Mouse (Mus musculus) lung, postnatal 4 days (tissue): ENCODE measurements around the gene Srsf1.

Source experiments
- DNase-seq, 2 experiments: peaks; one replicate each; pipeline ENCODE4 v3.0.0; 2021

Gene Srsf1

DNA sequence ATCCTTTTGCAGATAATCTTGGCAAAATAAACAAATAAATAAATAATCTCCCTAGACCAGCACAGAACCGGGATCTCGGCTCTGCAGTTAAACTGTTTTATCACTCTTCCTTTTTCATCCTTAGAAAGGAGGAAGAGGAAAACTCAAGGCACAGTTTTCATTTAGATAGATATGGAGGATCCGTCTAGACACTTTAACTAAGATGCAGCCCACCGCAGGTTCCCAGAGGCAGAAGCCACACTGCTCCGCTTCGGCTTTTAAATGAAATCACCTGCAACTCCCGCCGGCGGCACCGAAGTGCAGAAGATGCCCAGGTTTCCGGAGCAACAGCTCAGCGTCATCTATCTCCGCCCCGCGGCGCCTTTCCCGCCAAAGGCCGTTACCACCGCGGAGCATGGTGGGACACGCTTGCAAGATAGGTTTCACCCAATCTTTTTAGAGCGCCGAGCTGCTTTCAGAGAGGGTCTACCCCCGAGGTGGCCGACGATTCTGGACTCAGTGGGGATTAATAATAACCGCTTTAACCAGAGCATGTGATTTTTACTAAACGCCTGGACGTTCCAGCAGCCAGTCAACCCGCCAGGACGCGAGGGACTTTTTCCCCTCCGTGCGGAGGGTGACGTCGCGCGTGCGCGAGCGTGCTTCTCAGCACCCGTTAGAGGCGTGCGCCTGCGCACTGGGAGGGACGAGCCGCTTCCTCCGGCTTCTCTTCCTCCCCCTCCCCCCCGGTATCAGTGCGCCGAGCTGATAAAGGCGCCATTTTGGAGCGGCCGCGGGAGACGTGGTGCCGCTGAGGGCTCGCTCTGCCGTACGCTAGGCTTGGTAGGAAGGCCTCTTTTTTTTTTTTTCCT is at the start of gene Srsf1:
Gene Srsf1 (plus strand): TSS at position 430 of the 851 bp plus-strand sequence.
- peak; percentile 98 to 99 for DNase-seq

DNA sequence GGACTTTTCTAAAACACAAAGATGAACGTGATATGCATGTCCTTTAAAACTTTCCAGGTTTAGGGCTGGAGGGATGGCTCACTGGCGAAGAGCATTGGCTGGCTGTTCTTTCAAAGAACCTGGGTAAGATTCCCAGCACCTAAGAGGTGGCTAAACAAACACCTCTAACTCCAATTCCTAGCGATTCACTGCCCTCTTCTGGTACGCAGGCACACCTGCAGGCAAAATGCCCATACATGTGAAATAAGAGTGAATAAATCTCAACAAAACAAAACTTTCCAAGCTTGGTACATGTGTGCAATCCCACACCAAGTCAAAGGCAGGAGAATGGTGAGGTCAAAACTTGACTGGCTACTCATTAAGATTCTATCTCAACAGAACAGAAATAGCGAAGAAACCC is 47.4 kb upstream of the Srsf1 start:
- no peak for DNase-seq

DNA sequence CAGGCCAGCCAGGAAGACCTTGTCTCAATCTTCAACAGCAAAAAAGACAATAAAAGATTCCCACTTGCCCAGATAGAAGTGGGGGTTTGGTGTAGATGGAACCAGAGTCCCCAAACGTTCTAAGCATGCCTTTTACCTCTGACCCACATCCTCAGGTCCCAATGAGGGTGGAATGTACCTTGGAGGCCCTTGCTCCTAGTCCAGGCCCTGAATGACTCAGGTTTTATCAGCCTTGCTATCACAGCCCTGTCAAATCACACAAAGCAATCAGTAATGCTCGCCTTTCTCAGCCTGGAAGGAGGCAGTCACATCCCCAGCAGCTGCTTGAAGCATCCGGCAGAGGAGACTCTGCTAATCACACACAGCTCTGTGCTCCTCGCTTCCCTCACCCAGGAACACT is 44.4 kb upstream of the Srsf1 start:
- no peak for DNase-seq

DNA sequence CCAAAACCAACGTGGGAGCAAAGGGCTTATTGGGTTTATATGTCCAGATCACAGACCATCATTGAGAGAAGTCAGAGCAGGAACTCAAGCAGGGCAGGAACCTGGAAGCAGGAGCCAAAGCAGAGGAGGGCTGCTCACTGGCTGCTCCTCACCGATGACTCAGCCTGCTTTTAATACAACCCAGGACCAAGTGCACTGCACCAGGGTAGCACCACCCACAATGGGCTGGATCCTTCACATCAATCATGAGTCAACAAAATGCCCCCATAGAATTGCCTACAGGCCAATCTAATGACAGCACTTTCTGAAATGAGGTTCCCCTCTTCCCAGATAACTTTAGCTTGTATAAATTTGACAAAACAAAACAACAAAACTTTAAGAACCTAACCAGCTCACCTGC is 43.0 kb upstream of the Srsf1 start:
- no peak for DNase-seq

DNA sequence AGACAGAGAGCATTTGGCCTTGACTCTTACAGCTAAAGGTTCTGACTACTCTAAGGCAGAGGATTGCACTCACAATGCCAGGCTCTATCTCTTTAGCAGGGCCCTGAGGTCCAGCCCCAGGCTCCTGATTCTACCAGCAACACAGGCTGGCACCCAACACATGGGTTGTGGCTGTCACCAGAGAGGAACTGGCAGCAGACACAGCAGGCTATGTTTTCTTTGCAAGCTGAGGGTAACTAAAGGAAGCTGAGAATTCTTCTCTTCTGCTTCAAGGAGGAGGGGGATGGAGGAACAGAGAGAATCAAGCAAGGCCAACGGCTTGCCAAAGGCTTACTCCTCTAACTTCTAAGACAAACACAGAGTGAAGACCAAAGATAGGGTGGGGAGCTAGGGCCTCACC is 38.5 kb upstream of the Srsf1 start:
- DNase-seq = no peak

DNA sequence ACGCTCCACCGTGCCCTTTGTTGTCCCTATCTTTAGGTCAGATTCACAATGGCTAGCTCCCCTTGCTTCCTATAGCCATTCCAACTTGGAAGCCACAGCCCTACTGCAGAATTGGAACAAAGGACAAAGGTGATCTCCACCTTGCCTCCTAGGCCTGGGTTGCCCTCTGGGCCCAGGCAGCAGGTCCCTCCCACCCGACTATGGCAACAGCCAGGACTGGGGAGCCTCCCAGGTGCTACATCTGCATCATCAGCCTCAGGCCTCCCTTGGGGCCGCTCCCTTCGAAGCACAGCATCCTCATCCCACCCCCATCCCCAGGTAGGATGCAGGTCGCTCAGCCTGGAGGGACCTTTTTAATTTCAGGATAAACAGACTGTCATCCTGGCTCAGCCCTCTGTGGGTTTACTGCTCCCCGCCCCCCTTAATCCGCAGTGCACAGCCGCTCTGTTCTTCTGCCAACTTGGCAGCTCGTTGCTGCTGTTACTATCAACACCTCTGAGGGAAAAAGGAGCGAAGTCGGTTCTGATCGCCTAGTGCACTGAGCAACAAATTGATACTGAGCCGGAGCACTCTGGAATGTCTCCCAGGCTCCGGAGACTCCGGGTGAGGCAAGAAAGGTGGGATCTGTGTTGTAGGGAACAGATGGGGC is 37.5 kb upstream of the Srsf1 start:
- peak in 1 of 2 experiments; percentile 40 for DNase-seq

DNA sequence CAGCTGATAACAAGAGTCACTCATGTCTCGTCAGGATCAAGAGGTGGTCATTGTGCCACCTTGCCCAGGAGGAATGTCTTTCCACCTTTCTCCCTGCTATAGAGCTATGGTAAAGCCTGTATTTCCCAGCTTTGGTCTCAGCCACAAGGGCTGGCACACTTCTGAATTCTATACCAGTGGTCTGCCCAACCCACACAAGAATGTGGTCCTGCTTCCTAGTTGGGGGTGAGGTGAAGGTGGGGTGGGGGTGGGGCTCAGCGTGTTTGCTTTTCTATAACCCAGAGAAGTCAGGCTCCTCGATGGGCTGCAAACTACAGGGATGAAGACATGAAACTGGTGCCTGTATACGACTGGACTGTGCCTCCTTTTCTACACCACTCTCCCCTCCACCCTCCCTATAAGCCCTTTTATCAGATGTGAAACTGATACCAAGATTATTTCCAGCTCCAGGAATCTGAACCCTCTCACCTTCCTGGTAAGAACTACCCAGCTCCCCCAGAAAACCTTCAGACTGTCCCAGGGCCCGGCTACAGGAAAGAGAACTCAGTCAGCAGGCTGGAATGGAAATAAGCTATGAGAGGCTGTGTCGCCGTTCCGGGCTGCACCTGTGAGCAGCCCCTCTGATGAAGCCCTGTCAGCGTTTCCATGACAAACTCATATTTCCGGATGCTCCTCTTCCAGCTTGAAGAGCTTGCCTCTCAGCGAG is 35.8 kb upstream of the Srsf1 start:
- DNase-seq = no peak

DNA sequence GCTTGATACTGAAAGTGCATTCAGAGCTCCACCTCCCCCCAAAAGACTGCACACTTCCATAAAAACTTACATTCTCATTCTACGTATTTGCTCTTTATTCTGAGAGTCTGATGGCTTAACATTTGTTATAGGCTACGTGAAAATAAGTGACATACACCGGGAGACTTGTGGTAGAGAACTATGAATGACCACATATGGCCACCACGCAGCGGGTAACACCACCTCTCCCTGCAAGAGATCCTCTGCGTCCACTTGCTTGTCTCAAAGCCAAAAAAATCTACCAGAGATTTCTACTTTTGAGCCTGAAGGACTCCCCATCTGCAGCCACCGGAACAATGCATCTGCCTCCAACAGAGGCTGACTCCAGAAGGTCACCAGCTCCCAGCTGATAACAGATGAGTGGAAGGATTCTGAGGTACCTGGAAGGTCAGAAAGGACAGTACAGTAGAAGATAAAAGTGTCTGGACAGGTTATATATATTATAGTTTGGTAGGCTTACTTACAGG is 35.2 kb upstream of the Srsf1 start:
- DNase-seq = no peak

DNA sequence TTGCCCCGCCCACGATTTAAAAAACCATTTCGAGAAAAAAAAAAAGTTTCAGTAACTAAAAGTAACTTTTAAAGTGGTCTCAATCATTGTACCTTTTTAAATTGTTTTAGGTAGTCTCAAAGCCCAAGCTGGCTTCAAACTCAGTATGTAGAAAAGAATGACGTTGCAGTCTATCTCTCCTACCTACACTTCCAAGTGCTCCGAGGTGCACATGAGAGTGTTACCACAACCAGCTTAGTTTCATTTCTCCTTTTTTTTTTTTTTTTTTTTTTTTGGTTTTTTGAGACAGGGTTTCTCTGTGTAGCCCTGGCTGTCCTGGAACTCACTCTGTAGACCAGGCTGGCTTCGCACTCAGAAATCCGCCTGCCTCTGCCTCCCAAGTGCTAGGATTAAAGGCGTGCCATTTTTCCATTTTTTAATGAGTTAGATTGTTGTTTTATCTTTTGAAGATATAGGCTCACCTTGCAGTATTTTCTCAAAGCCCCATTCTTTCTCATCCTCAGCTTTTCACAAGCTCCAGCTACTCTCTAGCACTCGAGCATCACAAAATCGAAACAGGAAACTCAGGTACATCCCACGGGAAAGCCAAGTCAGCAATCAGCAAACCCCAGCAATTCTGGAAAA is 34.4 kb upstream of the Srsf1 start:
- no peak for DNase-seq

DNA sequence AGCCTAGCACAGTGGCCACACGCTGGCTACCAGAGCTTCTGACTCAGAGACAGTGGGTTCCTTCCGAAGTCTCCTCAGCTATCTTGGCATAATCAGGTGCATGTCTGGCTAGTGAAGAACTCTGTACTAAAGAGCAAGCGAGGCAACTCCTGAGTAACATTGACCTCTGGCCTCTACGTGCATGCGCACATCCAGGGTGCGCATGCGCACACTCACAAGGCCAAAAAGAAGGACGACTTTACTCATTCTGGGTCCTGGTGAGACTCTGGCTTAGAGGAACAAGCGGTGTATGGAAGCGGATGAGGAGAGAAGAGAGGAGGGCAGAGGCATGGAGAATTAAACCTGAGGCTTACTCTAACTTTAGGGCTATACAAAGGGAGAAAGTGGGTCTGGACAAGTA is 33.5 kb upstream of the Srsf1 start:
- DNase-seq = no peak

DNA sequence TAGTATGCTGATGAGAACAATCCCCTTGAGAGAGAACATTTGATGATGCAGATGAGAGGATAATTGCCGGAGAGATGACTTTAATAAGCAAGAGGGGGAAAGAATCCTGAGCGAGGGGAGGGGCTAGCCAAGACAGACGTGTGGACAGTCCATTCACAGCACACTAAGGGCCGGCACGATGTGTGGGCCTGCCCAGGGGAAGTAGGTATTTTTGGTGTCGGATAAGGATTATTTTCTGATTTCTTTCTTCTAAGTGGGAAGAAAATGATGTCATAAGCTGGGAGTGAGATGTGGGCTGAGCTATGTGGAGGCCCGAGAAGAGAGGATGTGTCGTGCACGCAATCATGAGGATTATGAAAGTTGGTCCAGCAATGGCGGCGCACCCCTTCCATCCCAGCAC is 32.0 kb upstream of the Srsf1 start:
- DNase-seq = no peak

DNA sequence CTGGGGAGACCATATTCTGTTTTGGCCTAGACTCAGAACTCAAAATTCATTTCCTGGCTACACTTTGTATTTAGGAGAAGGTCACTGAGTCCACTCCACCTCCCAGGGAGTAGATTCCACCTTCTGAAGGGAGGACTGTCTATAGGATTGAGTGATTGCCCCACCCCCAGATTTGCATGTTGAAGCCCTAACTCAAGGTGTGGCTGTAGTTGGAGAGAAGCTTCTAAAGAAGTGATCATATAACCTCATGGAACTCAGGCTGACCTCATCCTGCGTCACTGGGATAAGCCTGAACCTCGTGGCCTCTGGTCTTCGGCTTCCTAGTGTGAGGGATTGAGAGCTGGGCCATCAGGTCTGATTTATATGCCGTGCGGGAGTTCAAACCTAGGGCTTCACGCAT is 31.4 kb upstream of the Srsf1 start:
- DNase-seq = no peak

DNA sequence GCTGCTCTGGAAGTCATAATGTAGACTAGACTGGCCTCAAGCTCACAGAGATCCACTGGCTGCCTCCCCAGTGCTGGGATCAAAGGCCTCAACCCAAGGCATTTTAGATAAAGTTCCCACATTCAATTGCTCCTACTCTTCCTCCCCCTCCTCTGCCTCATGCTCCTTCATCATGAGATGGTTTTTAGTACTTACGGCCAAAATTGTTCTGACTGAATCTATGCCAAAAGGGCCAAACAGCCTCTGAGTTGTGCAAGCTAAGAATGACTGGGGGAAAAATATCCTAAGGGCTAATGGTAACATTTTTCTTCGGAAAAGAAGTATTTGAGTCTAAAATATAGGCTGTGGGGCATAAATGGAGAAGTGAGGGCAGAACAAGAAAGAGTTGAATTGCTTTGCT is 23.2 kb upstream of the Srsf1 start:
- DNase-seq = no peak

DNA sequence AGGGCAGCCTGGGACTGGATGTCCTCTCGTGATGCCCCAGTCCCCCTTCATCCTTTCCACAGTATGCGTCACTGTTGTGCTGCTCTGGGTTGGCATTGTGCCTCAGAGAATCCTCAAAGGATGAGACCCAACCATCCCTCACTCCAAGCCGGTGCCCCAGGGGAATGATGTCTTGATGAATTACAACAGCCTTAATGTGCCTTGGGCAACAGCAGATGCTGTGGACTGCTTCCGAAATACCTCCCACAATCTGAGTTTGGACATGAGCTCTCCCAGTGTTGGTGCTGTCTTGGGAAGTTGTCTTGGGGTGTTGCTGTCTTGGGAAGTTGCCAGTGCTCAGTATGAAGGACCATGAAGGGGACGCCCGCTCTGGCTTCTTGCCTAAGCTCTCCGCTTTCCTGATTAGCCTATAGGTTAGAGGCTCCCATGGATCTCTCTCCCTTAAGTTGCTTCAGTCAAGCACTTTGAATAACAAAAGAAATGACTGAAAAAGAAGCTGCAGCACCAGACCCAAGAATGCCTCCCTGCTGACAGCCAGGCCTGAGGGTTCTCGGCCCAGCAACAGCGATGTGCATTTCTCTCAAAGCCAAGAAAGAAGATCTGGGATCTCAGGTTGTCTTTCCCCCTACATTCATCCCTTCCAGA is 19.7 kb upstream of the Srsf1 start:
- DNase-seq = no peak

DNA sequence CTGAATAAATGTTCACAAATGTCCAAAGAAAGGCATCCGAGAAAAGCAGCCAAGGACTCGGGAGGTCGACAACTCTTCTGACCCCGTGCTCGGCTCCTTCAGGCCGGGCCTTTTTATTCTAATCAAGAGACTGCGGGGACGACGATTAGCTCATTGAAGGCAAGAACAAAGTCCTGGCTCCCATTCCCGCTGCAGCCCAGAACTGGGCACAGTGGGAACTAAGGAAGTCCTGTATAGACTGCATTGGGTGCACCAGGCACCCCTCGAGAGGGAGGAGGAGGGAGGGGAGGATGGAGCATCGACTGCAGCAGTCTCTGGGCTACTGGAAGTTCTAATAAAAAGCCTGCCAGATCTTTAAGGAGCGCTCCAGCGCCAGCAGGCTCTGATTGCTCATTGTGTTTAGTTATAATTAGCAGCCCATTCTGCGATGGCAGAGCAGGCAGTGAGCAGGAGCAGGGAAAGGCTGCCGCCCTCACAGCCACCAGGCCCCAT is 18.9 kb upstream of the Srsf1 start:
- no peak for DNase-seq

DNA sequence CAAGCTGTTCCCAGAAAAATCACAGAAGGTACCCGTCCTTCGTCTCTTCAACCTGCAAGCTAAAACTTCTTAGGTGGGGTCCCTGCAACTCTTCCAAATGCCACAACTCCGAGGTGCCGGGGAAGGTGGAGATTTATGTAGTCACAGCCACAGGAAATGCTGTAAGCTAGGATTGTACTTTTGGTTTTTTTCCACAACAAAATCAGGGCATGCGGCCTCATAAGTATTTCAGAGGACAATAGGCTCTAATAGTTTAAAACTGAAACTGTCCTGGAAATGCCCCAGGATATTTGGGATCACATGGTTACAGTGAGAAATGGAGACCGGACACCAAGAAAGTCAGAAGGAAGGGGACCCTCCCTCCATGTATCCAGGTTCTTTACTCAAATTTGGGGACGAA is 17.0 kb upstream of the Srsf1 start:
- DNase-seq = no peak

DNA sequence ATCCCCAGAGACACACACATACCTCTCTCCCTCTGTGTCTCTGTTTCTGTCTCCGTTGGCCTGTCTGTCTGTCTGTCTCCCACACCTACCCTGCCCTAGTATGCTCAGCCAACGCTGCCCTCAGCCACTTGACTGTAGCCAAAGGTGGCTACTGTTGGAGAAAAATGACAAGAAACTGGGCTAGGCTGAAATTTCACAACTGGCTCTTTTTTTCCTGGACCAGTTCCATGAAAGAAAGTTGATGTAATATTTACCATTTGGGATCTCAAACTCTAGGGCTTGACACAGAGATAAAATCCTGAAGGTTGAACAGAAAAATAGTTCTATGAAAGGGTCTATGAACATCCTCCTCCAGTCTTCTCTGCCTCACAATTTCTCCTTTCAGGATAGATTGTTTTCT is 16.3 kb upstream of the Srsf1 start:
- DNase-seq = no peak

DNA sequence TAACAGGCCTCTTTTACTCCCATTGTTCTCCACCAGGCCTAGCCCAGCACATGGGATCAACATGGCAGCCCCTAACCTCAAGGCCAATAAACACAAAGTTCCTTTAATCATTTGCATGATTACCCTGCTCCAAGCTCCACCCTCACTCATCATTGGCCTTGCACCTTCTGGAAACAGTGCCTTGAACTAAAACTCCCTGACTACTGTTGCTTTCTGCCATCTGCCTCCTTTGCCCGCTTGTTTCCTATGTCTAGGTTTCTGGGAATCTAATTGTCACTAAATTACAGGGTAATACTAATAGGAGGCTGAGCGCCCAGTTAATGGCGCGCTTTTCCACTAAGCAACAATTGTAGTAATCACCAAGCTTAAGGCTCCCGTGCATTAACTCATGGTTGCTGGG is 15.4 kb upstream of the Srsf1 start:
- no peak for DNase-seq

DNA sequence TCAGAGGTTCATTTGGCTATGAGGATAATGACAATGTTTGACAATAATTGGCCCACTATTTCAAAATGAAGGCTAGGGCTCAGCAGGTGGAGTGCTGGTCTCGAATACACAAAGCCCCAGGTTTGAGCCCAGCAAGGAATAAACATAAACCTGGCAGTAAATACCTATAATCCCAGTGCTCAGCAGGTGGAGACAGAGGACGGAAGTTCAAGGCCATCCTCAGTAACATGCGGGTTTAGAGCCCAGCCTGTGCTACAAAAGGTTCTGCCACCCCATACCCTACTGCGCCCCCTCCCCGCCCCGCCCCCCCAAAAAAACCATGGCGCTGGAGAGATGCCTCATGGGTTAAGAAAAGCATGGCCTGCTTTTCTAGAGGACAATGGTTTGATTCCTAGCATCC is 11.2 kb upstream of the Srsf1 start:
- no peak for DNase-seq

DNA sequence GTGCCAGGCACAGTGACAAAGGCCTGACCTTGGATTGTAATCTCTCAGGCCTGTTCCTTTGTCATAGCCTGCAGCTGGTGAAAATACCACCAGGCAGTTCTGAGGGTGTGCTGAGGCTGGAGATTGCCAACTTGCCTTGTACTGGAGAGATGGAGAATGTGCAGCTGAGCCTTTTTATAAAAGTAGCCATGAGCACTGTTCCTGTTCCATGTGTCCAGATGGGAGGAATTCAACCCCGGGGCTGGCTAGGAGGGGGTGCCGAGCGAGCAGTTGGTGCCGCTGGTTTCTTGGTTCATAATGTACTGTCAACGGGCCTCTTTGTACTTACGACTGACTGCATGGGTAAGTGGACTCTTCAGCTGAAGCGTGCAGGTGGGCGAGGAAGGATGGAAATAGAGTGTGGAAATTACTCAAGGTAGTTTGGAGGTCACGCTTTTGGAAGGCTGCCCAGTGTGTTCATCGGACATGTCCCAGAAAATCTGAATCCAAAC is 10.4 kb upstream of the Srsf1 start:
- no peak for DNase-seq

DNA sequence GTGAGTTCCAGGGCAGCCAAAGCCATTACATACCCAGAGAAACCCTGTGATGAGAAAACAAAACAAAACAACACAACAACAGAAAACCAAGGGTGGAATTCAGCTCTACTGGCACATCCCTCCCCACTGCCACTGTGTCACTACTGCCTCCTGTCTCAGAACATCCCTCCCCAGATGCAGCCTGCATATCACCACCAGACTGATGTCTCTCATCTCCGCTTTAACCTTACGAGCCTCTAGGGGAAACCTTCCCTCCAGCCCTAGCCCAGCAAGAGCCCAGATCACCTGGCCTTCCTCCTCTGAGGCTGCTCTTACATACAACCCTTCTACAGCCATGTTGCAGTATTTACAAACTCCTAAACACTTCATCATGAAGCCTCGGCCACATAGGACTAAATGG is 9.8 kb upstream of the Srsf1 start:
- no peak for DNase-seq

DNA sequence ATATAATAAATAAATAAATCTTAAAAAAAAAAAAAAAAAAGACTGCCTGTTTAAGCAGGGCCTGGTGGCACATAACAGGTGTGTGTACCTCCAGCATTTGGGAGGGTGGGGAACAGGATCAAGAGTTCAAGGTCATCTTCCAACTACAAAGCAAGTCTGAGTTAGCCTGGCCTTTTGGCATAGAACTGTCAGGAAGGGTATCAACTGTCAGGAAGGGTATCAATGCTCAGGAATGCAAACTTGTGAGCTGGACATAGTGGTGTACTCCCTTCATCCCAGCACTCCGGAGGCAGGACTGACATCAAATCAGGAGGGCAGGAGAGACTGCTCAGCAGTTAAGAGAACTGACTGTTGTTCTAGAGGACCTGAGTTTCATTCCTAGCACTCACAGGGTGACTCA is 8.1 kb upstream of the Srsf1 start:
- DNase-seq = no peak

DNA sequence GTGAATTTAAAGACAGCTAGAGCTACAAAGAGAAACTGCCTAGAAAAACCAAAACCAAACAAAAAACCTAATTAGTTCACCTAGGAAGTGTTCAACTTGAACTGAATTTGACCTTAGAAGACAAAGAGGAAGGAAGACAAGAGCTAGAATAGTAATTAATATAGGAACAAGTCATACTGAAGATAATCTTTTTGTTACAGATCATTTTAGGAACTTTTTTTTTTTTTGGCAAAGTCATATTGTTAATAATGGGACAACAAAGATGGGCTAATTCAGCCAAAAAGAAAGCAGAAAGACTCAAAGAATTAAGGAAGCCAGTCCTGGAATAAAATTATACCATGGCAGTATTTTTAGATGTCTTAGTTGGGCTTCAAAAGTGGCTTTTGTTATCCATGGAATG is 2.9 kb upstream of the Srsf1 start:
- DNase-seq = no peak
